Mouse (Mus musculus): Measurements from ENCODE around the gene Mob3a. TPM values are rescaled to one million over a fixed set of nuclear protein-coding genes. Genes with fewer than 3 reads are reported as not detected.

Mob3a gene
- polyA plus RNA-seq, 1 experiment = 5.2 TPM

GRCm38 (mm10) chr10:80665459-80665858 is 36.3 kb downstream of the Mob3a start:
- Histone ChIP-seq H3K4me1 (ENCODE audit: control insufficient read depth, insufficient read depth, insufficient read length, low read length) (peaks cover 35% of the 10 kb centered on the region), H3K27ac (replicated peaks; ENCODE audit: low read depth, low read length) (peak overlapping the region; percentile 54), H3K4me3 (ENCODE audit: insufficient read depth, low read depth, low read length) (no peak overlapping the region)

GRCm38 (mm10) chr10:80665016-80665380 is 36.8 kb downstream of the Mob3a start:
- Histone ChIP-seq H3K4me3 (ENCODE audit: insufficient read depth, low read depth, low read length) (peak overlapping the region; percentile 21), H3K27ac (replicated peaks; ENCODE audit: low read depth, low read length) (peak overlapping the region; percentile 84), H3K4me1 (ENCODE audit: control insufficient read depth, insufficient read depth, insufficient read length, low read length) (peaks cover 34% of the 10 kb centered on the region)

- H3K27ac ChIP-seq (replicated peaks; ENCODE audit: low read depth, low read length) = peak overlapping the region; percentile 84
- peaks cover 29% of the 10 kb centered on the region for H3K4me1 ChIP-seq (ENCODE audit: control insufficient read depth, insufficient read depth, insufficient read length, low read length)
- H3K4me3 ChIP-seq (ENCODE audit: insufficient read depth, low read depth, low read length) = peak overlapping the region; percentile 21
Observed at GRCm38 (mm10) chr10:80664197-80665015, 37.4 kb downstream of the Mob3a start.

GRCm38 (mm10) chr10:80663485-80664196 is 38.1 kb downstream of the Mob3a start:
- Histone ChIP-seq H3K4me3 (ENCODE audit: insufficient read depth, low read depth, low read length) (no peak overlapping the region), H3K4me1 (ENCODE audit: control insufficient read depth, insufficient read depth, insufficient read length, low read length) (peaks cover 22% of the 10 kb centered on the region), H3K27ac (replicated peaks; ENCODE audit: low read depth, low read length) (peak overlapping the region; percentile 84; the same call in 1 of the 2 replicates)

GRCm38 (mm10) chr10:80661149-80661548 is 40.6 kb downstream of the Mob3a start:
- H3K4me1 ChIP-seq (ENCODE audit: control insufficient read depth, insufficient read depth, insufficient read length, low read length) = peaks cover 10% of the 10 kb centered on the region
- no peak overlapping the region for H3K4me3 ChIP-seq (ENCODE audit: insufficient read depth, low read depth, low read length)
- H3K27ac ChIP-seq (replicated peaks; ENCODE audit: low read depth, low read length) = no peak overlapping the region

- H3K4me1 ChIP-seq (ENCODE audit: control insufficient read depth, insufficient read depth, insufficient read length, low read length) = peaks cover 7% of the 10 kb centered on the region
- no peak overlapping the region for H3K4me3 ChIP-seq (ENCODE audit: insufficient read depth, low read depth, low read length)
- H3K27ac ChIP-seq (replicated peaks; ENCODE audit: low read depth, low read length) = no peak overlapping the region; the same call in 1 of the 2 replicates
Observed at GRCm38 (mm10) chr10:80659213-80659612, 42.6 kb downstream of the Mob3a start.

GRCm38 (mm10) chr10:80658841-80659202 is 43.0 kb downstream of the Mob3a start:
- Histone ChIP-seq H3K4me3 (ENCODE audit: insufficient read depth, low read depth, low read length) (no peak overlapping the region), H3K27ac (replicated peaks; ENCODE audit: low read depth, low read length) (no peak overlapping the region; the same call in 1 of the 2 replicates), H3K4me1 (ENCODE audit: control insufficient read depth, insufficient read depth, insufficient read length, low read length) (peaks cover 7% of the 10 kb centered on the region)

GRCm38 (mm10) chr10:80658194-80658840 is 43.5 kb downstream of the Mob3a start:
- no peak overlapping the region for H3K4me3 ChIP-seq (ENCODE audit: insufficient read depth, low read depth, low read length)
- peaks cover 7% of the 10 kb centered on the region for H3K4me1 ChIP-seq (ENCODE audit: control insufficient read depth, insufficient read depth, insufficient read length, low read length)
- 0 out of 2 replicates have a peak overlapping the region, but pooled peaks have one; percentile 2 for H3K27ac ChIP-seq (replicated peaks; ENCODE audit: low read depth, low read length)

GRCm38 (mm10) chr10:80656863-80657623 is 44.7 kb downstream of the Mob3a start, which contains the start of gene Btbd2:
Gene Btbd2 (minus strand): TSS chr10:80657071.
- peaks cover 7% of the 10 kb centered on the region for H3K4me1 ChIP-seq (ENCODE audit: control insufficient read depth, insufficient read depth, insufficient read length, low read length)
- H3K27ac ChIP-seq (replicated peaks; ENCODE audit: low read depth, low read length) = peak within 1 kb of the TSS; percentile 59
- H3K4me3 ChIP-seq (ENCODE audit: insufficient read depth, low read depth, low read length) = peak within 1 kb of the TSS; percentile 71

- Histone ChIP-seq H3K4me1 (ENCODE audit: control insufficient read depth, insufficient read depth, insufficient read length, low read length) (peaks cover 7% of the 10 kb centered on the region), H3K4me3 (ENCODE audit: insufficient read depth, low read depth, low read length) (peak overlapping the region; percentile 71), H3K27ac (replicated peaks; ENCODE audit: low read depth, low read length) (peak overlapping the region; percentile 59)
Observed at GRCm38 (mm10) chr10:80656130-80656862, 45.5 kb downstream of the Mob3a start.

GRCm38 (mm10) chr10:80655406-80656129 is 46.2 kb downstream of the Mob3a start:
- H3K27ac ChIP-seq (replicated peaks; ENCODE audit: low read depth, low read length) = no peak overlapping the region
- H3K4me3 ChIP-seq (ENCODE audit: insufficient read depth, low read depth, low read length) = peak overlapping the region; percentile 71
- H3K4me1 ChIP-seq (ENCODE audit: control insufficient read depth, insufficient read depth, insufficient read length, low read length) = peaks cover 7% of the 10 kb centered on the region

GRCm38 (mm10) chr10:80654866-80655265 is 46.9 kb downstream of the Mob3a start:
- Histone ChIP-seq H3K27ac (replicated peaks; ENCODE audit: low read depth, low read length) (no peak overlapping the region), H3K4me1 (ENCODE audit: control insufficient read depth, insufficient read depth, insufficient read length, low read length) (peaks cover 7% of the 10 kb centered on the region), H3K4me3 (ENCODE audit: insufficient read depth, low read depth, low read length) (no peak overlapping the region)

GRCm38 (mm10) chr10:80653156-80653720 is 48.5 kb downstream of the Mob3a start:
- no peak overlapping the region for H3K27ac ChIP-seq (replicated peaks; ENCODE audit: low read depth, low read length)
- peaks cover 7% of the 10 kb centered on the region for H3K4me1 ChIP-seq (ENCODE audit: control insufficient read depth, insufficient read depth, insufficient read length, low read length)
- H3K4me3 ChIP-seq (ENCODE audit: insufficient read depth, low read depth, low read length) = no peak overlapping the region

Data from brown adipose tissue, adult 24 weeks (tissue).